Mouse (Mus musculus): ENCODE measurements at regions not wholly inside any gene's neighbourhood (a gene's known extent, or its start where the extent isn't known, plus 50 kb on each side); places are given as distances from the start of the nearest gene placed in this dataset.

DNA sequence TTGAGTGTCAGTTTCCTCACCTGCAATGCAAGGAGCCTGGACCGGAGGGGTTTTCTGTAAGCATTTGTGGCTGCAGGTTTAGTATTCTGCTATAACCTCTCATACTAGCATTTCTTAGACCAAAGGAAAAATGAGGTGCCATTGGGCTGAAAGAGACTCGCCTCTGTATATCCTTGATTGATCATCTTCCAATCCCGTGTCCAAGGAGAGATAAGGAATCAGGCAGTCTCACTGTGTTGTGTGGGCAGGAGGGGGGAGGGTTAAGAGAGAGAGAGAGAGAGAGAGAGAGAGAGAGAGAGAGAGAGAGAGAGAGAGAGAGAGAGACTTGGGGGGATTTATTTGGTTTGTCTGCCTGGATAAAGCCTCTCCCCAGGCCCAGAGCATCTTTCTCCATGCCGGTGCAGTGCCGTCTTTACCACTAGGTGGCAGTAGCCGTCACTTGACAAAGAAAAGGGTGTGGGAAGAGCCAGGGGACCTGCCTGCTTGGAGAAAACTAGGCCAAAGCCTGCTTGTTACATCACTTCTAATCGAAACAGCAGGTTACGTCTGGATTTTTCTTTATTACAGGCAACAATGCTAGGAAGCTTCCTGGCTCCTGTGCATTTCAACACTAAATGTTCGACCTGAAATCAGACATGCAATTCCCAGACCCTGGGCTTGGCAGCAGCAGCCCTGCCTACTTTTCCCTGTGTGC lies 56.1 kb upstream of the Ces5a start:
- DNase-seq: peak; percentile 93

- DNase-seq: no peak
Measured at GRCm38 (mm10) chr8:93592302-93592651, 56.6 kb upstream of the Ces5a start.

- DNase-seq: peak; percentile 31
Measured at GRCm38 (mm10) chr8:93598613-93599121, 63.0 kb upstream of the Ces5a start.

GRCm38 (mm10) chr8:93599306-93599705 lies 63.7 kb upstream of the Ces5a start:
- DNase-seq: no peak

DNA sequence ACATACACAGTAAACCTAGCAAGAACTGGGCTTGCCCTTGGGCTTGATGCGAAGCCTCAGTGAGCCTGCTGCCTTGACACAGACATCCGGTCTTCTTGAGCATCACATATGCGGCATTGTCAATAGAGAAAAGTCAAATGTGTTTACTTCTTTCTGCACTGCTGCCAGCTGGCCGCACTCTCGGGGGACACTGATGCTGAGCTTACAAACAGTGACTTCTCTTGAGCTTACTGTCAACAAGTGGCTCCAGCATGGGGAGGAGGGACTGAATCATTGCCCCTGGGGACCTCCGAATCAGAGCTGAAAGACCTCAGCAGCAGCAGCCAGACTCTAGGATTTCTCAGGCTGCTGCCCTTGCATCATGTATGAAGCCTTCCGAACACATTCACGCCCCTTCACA lies 64.1 kb upstream of the Ces5a start:
- DNase-seq: peak; percentile 14

DNA sequence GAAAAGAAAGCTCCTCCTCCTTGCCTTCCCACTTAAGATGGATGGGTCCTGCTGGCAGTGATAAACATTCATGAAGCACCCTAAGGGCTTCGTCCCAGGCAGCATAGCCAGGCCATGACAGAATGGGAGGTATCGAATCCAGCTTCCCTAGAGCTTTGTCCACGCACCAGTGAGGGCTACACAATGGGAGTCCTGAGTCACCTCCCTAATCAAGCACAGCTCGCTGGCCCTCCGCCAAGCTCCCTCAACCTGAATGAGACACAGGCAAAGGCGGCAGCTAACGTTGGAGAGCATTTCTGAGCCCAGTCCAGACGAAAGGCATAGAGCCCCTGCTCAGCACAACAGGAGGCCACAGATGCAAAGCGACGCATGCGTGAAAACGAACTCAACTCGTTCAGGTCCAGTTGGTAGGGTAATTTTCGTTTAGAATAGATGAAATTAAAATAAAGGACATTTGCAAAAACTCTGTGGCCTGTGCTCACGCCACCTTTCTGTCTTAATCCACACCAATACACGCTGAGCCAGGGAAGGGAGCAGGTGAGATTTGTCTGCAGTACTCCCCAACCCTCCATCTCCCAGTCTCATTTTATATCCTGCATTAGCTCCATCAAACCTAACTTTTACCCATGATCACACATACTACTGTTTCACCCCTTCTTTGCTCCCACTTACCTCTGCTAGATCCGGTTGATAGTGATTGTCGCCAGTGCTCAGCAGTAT lies 91.3 kb upstream of the Ces5a start:
- peak; percentile 62 for DNase-seq

DNA sequence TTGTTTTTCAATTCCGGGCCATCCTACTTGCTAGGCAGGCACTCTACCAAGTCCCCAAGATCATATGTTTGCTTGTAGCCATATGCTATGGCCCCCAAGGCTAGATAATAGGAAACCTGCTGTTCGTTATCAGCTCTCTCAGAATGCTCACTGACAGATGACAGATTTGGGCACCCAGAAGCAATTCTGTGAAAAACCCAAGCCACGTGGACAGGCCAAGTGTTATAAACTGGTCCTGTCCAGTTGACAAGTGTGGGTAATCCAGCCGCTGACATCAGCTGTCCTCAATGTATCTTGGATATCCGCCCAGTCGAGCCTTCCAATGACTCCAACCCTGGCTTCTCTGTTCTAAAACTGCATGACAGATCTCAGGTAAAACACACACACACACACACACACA lies 92.0 kb upstream of the Ces5a start:
- no peak for DNase-seq

DNA sequence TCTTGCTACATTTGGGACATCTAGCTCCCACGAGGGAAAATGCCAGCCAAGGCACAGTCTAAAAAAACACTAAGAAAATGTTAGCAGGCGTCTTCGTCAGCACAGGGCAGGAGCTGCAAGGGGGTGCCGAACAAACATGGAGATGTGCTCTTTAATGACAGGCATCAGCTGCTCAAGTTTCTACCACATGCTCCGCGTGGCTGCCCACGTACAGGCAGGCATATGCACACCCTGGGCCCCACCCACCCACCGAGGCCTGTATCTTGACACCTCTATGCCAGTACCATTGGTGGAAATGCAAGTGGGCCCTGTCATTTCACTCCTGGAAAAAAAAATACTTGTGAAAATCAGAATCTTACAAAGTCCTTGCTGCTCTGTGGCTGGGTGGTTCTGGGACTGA lies 97.3 kb upstream of the Ces5a start:
- no peak for DNase-seq

DNA sequence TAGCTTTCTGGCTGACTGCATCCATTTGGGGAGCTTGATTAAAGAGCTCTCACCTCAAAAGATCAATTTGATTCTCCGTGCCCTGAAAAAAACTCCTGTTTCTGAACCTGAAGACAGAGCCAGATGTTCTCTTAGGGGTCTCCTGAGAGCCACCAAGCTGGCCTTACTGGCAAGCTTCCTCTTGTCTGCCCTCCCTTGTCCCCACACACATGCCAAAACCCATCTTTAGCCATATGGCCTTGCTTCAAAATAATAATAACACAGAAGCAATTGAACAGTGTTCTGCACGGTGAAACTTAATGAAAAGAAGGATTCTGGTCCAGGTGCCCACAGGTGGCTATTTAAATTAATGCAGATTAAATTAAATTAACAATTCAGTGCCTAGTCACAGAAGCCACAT lies 107.1 kb upstream of the Ces5a start:
- no peak for DNase-seq

DNA sequence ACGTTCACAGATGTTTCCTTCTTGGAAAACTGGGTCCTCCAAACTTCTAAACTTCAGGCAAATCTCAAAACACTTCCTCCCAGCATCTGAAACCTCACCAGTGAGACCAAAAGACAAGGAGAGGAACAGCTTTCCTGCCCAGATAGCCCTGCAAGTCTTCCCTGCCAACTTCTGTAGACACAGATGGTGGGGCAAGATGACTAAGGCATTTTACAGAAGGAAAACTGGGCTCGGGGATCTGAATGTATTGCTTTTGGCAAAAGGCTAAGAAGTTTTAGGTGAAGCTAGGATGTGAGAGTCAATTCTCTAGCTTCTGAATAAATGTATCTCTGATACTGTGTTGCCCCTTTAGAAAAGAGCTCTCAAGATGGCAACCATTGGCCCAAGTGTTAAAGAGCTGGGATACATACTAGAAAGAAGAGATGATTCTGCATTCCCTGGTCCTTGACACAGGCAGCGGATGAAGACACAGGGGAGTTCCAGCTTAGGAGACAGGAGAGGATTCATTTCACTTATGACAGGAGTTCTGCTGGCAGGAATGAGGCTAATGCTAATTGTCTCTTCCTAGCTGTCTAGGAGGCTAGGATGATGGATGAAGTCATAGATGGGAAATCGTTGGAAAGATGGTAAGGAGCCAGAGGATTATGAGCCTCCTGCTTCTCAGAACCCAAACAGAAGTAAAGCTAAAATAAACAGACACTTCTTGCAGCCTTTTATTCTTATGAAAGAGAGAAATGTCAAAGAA lies 108.0 kb upstream of the Ces5a start:
- DNase-seq: no peak

DNA sequence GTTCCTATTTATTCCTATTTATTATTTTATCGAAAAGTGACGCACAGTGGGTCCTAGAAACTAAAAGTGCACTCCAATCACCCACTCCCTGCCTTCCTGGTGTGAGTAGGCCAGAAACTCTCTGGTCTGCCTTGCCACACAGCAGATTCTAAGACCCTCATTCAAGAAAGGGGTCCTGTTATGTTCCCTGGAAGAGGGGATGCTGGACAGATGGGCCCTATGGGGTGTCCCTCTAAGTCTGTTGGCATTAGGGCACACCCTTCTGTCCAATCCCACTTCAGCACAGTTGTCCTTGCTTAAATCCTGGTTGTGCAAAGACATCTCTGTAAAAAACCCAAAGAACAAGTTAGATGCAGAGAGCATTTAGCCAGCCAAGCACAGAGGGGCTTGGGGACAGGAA lies 117.8 kb upstream of the Ces5a start:
- no peak for DNase-seq

GRCm38 (mm10) chr8:93653913-93654705 lies 118.5 kb upstream of the Ces5a start:
- DNase-seq: no peak

DNA sequence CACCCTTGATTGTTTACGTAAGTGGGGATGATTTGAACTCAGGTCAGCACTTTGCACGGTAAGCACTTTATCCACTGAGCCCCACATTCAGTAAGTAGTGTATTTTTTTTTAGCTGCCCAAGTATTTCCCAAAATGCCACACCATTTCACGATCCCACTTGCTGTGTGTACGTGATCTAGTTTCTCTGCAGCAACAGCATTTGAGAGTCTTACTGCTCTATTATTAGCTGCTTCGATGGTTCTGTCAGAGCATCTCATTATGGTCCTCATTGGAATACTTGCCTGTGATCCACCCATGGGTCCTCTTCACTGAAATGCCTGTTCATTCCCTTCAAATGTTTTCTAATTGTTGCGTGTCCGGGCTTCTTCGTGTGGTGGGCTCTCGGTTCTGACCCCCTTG lies 120.1 kb upstream of the Ces5a start:
- DNase-seq: no peak

GRCm38 (mm10) chr8:93661739-93662138 lies 126.1 kb upstream of the Ces5a start:
- peak; percentile 74 for DNase-seq

GRCm38 (mm10) chr8:93662219-93662618 lies 126.6 kb upstream of the Ces5a start:
- DNase-seq: no peak

GRCm38 (mm10) chr8:93663851-93664250 lies 128.2 kb upstream of the Ces5a start:
- DNase-seq: no peak

DNA sequence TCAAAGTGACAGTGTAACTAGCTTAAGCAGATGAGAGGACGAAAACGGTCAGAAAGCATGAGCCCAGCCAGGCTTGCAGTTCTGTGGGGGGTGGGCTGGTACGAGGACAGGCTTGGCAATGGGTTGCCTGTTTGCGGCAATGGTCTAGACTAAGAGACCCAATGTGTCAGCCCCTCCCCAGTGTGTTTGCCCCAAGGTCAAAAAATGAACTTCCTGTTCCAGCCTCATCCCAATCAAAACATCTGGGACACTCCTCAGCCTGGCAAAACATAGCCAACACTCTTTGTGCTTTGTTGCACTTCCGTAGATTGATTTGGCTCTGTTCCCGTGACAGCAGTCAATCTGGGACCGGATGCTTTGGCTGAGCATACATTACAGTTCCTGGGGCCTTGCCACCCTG lies 132.7 kb upstream of the Ces5a start:
- DNase-seq: no peak

DNA sequence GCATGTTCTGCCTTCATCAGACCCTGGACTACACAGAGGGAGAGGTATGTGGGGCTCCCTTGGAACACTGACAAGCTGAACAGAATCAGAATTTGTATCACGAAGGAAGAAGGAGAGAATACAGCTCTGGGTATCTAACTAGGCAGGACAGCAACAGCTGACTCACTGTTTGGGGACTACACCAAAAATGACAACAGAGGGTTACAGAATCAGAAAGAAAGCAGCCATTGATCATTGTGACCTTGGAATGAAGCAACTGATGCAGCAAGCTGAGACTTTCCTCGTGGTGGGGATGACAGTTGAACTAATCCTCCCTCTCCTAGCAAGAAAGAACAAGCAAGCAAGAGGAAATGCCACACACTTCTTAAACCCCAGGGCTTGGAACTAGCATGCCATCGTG lies 135.0 kb upstream of the Gnao1 start:
- DNase-seq: no peak

DNA sequence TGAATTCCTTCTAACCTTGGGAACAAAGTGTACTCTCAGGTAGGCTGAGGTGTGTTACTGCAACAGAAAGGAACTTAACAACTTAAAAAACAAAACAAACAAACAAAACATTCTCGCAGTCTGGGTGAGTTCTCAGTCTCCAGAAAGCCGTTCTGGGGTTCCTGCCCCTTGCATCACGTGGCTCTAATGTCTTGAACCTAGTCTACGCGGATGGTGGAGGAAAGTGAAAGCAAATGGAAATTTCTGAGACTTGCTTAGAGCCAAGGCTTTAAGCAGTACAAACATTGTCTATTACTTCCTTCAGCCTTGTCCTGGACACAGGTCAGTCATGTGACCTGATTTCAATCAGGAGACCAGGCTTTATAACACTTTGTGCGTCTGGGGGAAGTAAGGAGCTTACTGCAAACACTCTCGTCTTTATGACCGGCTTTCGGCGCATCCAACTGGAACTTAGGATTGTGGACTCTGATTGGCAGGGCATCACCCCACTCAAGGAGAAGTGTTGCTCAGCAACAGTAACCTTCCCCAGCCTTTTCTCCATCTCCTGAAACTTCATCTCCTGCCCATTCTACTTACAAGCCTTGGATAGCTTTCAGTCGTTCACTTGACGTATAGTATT lies 125.9 kb upstream of the Gnao1 start:
- no peak for DNase-seq

- DNase-seq: no peak
Measured at GRCm38 (mm10) chr8:93684392-93684791, 125.4 kb upstream of the Gnao1 start.

DNA sequence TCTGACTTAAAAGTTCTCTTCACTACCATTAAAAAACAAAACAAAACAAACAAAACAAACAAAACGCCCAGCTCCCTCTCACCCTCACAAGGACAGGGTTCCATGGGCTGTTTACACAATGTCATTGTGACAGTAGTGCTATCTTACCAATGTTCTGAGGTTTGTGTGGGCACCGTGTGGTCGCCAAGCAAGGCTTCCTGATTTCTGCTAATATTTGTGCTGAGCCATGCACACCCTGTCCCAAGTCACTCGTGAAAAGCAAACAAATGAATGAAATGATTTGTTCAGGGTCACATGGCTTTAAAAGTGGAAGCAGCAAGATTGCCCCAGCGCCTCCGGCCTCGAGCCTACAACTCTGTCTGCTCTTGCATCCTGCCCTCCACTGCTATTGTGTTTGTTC lies 120.9 kb upstream of the Gnao1 start:
- DNase-seq: no peak

GRCm38 (mm10) chr8:93689832-93690471 lies 119.8 kb upstream of the Gnao1 start:
- no peak for DNase-seq
